Mouse (Mus musculus): Measurements from ENCODE around the gene Rad50. TPM values are rescaled to one million over a fixed set of nuclear protein-coding genes. Genes with fewer than 3 reads are reported as not detected.

The Rad50 gene
- polyA plus RNA-seq, 1 experiment from 2014 or later, result 25.6 TPM

- peaks cover 63% of the 10 kb centered on the region for H3K4me1 ChIP-seq
- no peaks in the 10 kb centered on the region for H3K27me3 ChIP-seq (replicated peaks)
- 29% methylated on average over 6 of the region's 6 CpGs for WGBS (ENCODE audit: insufficient replicate concordance)
- peak; percentile 64 for ATAC-seq
- H3K9ac ChIP-seq, result peak overlapping the region; percentile 40; the same call in 1 of the 2 replicates
- peaks cover 4% of the 10 kb centered on the region; the same call in 1 of the 2 replicates for H3K36me3 ChIP-seq
- peak overlapping the region; percentile 49 for H3K4me2 ChIP-seq
- H3K4me3 ChIP-seq, result peak overlapping the region; percentile 4; the same call in 1 of the 2 replicates
- 0 out of 2 replicates have a peak, but pooled peaks cover 5% of the 10 kb centered on the region for H3K9me3 ChIP-seq (replicated peaks)
- peak overlapping the region; percentile 1 for H3K27ac ChIP-seq
Measured at GRCm38 (mm10) chr11:53615172-53615571, 91.9 kb downstream of the Rad50 start.

- Histone ChIP-seq H3K9ac (no peak overlapping the region), H3K9me3 (replicated peaks) (0 out of 2 replicates have a peak, but pooled peaks cover 5% of the 10 kb centered on the region), H3K36me3 (peaks cover 4% of the 10 kb centered on the region; the same call in 1 of the 2 replicates), H3K4me3 (no peak overlapping the region), H3K4me1 (peaks cover 49% of the 10 kb centered on the region), H3K4me2 (no peak overlapping the region), H3K27ac (no peak overlapping the region), H3K27me3 (replicated peaks) (no peaks in the 10 kb centered on the region)
- 44% methylated on average over 3 of the region's 3 CpGs for WGBS (ENCODE audit: insufficient replicate concordance)
- ATAC-seq, result no peak
Measured at GRCm38 (mm10) chr11:53609672-53610071, 97.4 kb downstream of the Rad50 start.

DNA sequence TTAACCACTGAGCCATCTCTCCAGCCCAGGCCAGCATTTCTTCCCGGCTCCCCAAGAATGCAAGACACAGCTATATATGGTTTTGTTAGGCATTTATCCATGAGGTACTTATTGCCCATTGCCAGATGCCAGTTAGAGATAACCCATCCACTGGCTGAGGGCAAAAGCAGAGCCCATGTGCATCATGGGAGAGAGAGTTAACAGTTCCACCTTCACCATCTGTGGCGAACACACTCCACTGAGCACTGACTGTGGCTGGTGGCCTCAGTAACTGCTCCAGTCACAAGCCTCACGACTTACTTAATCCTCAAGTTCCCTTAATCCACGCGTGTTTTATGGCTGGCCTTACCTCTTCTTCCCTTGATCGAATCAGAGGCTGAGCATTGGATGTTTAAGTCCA lies 97.9 kb downstream of the Rad50 start:
- ATAC-seq, result peak; percentile 72
- WGBS (ENCODE audit: insufficient replicate concordance), result 46% methylated on average over 6 of the region's 6 CpGs
- H3K27ac ChIP-seq, result no peak overlapping the region
- H3K9ac ChIP-seq, result no peak overlapping the region
- H3K4me3 ChIP-seq, result no peak overlapping the region
- peaks cover 44% of the 10 kb centered on the region for H3K4me1 ChIP-seq
- H3K9me3 ChIP-seq (replicated peaks), result 0 out of 2 replicates have a peak, but pooled peaks cover 5% of the 10 kb centered on the region
- no peaks in the 10 kb centered on the region for H3K27me3 ChIP-seq (replicated peaks)
- no peak overlapping the region for H3K4me2 ChIP-seq
- H3K36me3 ChIP-seq, result peaks cover 4% of the 10 kb centered on the region; the same call in 1 of the 2 replicates

DNA sequence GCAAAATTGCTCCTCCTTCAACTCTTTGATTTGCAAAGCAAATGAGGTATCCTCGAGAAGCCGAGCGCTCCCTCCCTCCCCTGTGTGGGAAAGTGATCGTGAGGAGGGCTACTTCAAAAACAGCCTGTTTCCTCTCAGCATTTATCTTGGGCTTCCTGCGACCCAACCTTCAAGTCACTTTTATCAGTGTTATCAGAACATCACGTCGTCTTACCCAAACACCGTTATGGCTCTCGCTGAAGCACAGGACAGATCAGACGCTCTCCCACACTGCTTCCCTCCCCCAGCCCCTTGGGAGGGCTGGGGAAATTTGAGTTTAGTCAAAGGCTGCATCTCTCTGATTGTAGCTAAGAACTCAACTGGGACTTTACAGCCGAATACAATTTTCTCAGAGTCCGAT lies 101.5 kb downstream of the Rad50 start:
- Histone ChIP-seq H3K36me3 (peaks cover 5% of the 10 kb centered on the region; the same call in 1 of the 2 replicates), H3K9me3 (replicated peaks) (no peaks in the 10 kb centered on the region), H3K9ac (no peak overlapping the region), H3K4me2 (peak overlapping the region; percentile 39), H3K27ac (no peak overlapping the region), H3K4me3 (no peak overlapping the region), H3K27me3 (replicated peaks) (no peaks in the 10 kb centered on the region), H3K4me1 (peaks cover 39% of the 10 kb centered on the region)
- peak; percentile 40; the same call in 1 of the 2 replicates for ATAC-seq
- 3% methylated on average over 12 of the region's 12 CpGs for WGBS (ENCODE audit: insufficient replicate concordance)

DNA sequence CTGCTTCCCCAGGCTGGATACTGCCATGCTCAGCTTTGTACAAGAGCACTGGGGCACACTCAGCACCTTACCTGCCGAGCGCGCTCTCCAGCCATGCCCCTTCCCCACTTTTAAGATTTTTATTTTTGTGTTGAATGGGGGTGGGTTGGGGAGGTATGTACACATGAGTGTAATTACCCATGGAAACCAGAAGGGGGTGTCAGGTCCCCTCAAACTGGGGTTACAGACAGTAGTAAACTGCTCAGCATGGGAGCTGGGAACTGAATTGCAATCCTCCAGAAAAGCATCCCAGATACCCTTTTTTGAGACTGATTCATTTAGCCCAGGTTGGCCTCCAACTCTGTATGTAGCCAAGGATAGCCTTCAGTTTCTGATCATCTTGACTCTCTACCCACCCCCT lies 102.1 kb downstream of the Rad50 start:
- Histone ChIP-seq H3K27me3 (replicated peaks) (no peaks in the 10 kb centered on the region), H3K9me3 (replicated peaks) (no peaks in the 10 kb centered on the region), H3K4me2 (peak overlapping the region; percentile 39; the same call in 1 of the 2 replicates), H3K9ac (no peak overlapping the region), H3K4me1 (peaks cover 37% of the 10 kb centered on the region), H3K27ac (no peak overlapping the region), H3K36me3 (peaks cover 5% of the 10 kb centered on the region; the same call in 1 of the 2 replicates), H3K4me3 (no peak overlapping the region)
- 78% methylated on average over 3 of the region's 3 CpGs for WGBS (ENCODE audit: insufficient replicate concordance)
- no peak for ATAC-seq

Other genes with a start within 250 kb of the Rad50 start
- gene Gm9837, start 236.8 kb downstream of the Rad50 start, polyA plus RNA-seq (2016; fragmentation: Nextera tagmentation; extraction: Ambion mirVana), result not detected in 2 replicates
- 0.14 and 0.48 TPM in 2 replicates for gene Gm9945, start 227.2 kb downstream of the Rad50 start, polyA plus RNA-seq (2016; fragmentation: Nextera tagmentation; extraction: Ambion mirVana)
- gene Sowaha, start 227.0 kb downstream of the Rad50 start, polyA plus RNA-seq (2016; fragmentation: Nextera tagmentation; extraction: Ambion mirVana), result 9.8 and 10.1 TPM in 2 replicates
- 33.5 and 34.3 TPM in 2 replicates for gene Sept8, start 188.1 kb downstream of the Rad50 start, polyA plus RNA-seq (2016; fragmentation: Nextera tagmentation; extraction: Ambion mirVana)
- gene Kif3a, start 139.9 kb downstream of the Rad50 start, polyA plus RNA-seq (2016; fragmentation: Nextera tagmentation; extraction: Ambion mirVana), result 13.7 and 14.5 TPM in 2 replicates
- 0.81 TPM in 2 replicates for gene Il4, start 88.7 kb downstream of the Rad50 start, polyA plus RNA-seq (2016; fragmentation: Nextera tagmentation; extraction: Ambion mirVana)
- gene Il13, start 72.6 kb downstream of the Rad50 start, polyA plus RNA-seq (2016; fragmentation: Nextera tagmentation; extraction: Ambion mirVana), result not detected in 2 replicates
- not detected in 2 replicates for gene Il5, start 13.5 kb upstream of the Rad50 start, polyA plus RNA-seq (2016; fragmentation: Nextera tagmentation; extraction: Ambion mirVana)
- gene Irf1, start 62.7 kb upstream of the Rad50 start, polyA plus RNA-seq (2016; fragmentation: Nextera tagmentation; extraction: Ambion mirVana), result 7.3 and 7.5 TPM in 2 replicates
- 0.13 TPM in 1 of 2 replicates, not detected in the other for gene Gm17334, start 65.9 kb upstream of the Rad50 start, polyA plus RNA-seq (2016; fragmentation: Nextera tagmentation; extraction: Ambion mirVana)
- 0.30 and 0.83 TPM in 2 replicates for gene Gm12216, start 151.9 kb upstream of the Rad50 start, polyA plus RNA-seq (2016; fragmentation: Nextera tagmentation; extraction: Ambion mirVana)
- 2.4 and 3.3 TPM in 2 replicates for gene Slc22a5, start 184.3 kb upstream of the Rad50 start, polyA plus RNA-seq (2016; fragmentation: Nextera tagmentation; extraction: Ambion mirVana)